Mouse (Mus musculus): ENCODE data around the gene Nat14.

Nat14 gene

GRCm38 (mm10) chr7:4942673-4943072 is 20.8 kb downstream of the Nat14 start:
- ATAC-seq (ENCODE audit: insufficient number of reproducible peaks, low FRiP score, low TSS enrichment): no peak

GRCm38 (mm10) chr7:4943223-4943815 is 21.5 kb downstream of the Nat14 start:
- peak; percentile 87 for ATAC-seq (ENCODE audit: insufficient number of reproducible peaks, low FRiP score, low TSS enrichment)

DNA sequence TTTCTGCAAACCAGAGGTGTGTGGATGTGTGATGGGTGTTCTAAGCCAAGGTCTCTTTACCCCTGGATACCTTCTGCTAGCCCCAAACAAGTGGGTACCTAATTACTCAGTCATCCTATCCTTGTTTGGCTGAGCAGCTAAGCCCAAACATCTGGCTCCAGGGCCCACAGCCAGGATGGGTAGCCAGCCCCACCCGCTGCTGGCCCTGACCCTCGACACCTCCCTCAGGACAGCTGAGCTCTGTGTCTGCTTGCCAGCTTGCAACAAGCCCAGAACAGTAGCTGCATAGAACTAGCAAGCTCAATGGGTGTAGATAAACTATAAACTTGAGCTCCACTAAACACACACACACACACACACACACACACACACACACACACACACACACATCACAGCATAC is 26.0 kb downstream of the Nat14 start:
- no peak for ATAC-seq (ENCODE audit: insufficient number of reproducible peaks, low FRiP score, low TSS enrichment)

GRCm38 (mm10) chr7:4948386-4948785 is 26.6 kb downstream of the Nat14 start:
- ATAC-seq (ENCODE audit: insufficient number of reproducible peaks, low FRiP score, low TSS enrichment): no peak

GRCm38 (mm10) chr7:4950561-4951342 is 28.9 kb downstream of the Nat14 start:
- no peak for ATAC-seq (ENCODE audit: insufficient number of reproducible peaks, low FRiP score, low TSS enrichment)

DNA sequence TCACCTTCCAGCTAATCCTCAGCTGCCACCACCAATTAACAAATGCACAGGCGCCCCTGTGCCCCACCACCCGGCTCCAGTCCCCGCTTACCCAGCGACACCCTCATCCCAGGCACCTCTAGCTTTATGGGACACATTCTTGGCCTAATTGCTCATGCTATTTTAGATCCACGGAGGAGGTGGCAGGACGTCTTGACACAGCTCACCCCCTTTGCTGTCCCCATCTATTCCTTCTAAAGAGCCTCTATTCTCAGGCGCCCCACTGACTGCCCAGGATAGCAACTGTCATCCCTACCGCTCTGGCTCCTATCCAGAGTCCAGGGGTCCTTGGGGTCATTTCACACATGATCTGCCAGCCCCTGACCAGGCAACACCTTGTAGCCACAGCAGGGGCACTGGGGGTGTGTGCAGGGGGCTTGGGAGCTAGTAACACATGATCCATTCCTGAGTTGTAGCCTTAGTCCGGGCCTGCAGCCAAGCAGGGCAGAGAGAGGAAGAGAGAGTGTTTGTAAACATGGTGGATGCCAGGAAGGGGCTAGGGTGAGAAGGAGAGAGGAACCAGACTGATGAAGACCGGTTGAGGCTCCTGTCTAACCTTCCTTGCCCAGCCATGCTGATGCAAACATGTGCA is 32.1 kb downstream of the Nat14 start:
- ATAC-seq (ENCODE audit: insufficient number of reproducible peaks, low FRiP score, low TSS enrichment): no peak

- ATAC-seq (ENCODE audit: insufficient number of reproducible peaks, low FRiP score, low TSS enrichment): no peak
These were observed 35.5 kb downstream of the Nat14 start for GRCm38 (mm10) chr7:4957361-4957760.

- ATAC-seq (ENCODE audit: insufficient number of reproducible peaks, low FRiP score, low TSS enrichment): no peak
These were observed 41.7 kb downstream of the Nat14 start for GRCm38 (mm10) chr7:4963527-4963926.

- no peak for ATAC-seq (ENCODE audit: insufficient number of reproducible peaks, low FRiP score, low TSS enrichment)
These were observed 42.4 kb downstream of the Nat14 start, which contains the start of gene Sbk2 for GRCm38 (mm10) chr7:4964272-4964671. Sbk2 (minus strand) TSS chr7:4964406.

DNA sequence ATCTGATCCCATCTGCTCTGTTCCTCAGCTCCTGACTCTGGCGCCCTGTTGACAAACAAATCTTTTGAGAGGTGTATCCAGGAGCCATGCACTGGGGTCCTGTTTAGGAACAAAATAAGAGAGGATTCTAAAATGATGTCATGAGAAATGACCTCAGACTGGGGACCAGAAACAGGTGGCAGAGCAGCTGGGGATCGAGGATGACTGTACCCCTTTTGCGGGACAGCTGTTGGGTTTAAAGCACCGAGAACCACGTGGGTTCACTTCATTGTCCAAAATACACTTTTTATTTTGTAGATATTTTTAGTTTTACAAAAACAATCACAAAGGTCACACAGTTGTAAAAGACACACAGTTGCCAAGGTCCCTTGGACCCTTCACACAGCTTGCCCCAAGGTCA is 43.2 kb downstream of the Nat14 start:
- no peak for ATAC-seq (ENCODE audit: insufficient number of reproducible peaks, low FRiP score, low TSS enrichment)

DNA sequence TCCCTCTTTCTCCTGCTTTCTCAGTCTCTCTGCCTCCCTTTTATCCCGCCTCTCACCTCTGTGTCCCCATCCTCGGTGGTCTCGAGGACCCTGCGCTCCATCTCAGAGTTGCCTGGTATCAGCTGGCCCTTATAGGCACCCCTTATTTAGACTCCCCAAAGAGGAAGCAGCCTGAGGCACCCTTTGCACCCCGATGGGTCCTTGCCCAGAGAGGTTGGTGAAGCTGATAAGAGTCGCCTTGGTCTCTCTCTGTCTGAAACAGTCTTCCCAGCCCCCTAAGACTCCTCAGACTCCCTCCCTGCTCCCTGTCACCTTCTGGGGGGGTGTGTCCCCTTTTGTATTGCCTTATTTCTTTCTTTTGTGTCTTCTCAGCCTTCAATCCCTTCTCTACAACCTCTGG is 49.2 kb downstream of the Nat14 start, which contains the start of gene Sbk3:
Gene Sbk3, minus strand, starts transcription at position 101 of the 400 bp plus-strand sequence.
- no peak for ATAC-seq (ENCODE audit: insufficient number of reproducible peaks, low FRiP score, low TSS enrichment)

DNA sequence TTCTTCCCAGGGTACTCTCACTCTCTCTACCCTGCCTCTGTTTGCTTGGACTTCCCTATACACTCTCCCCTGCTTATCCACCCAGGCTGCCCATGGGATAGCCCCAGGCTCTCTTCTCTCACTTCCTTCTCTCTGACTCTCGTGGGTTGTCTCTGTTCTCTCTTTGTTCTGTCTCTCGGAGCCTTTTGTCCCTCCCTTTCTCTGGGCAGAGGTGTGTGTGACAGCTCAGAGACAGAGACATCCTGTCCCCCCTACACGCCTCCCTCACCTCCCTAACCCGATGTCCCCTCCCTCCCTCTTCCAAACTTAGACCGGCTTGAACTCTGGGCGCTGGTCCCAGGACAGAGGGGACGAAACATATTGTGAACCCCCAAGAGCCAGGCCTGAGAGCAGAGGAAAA is 49.9 kb downstream of the Nat14 start:
- no peak for ATAC-seq (ENCODE audit: insufficient number of reproducible peaks, low FRiP score, low TSS enrichment)

DNA sequence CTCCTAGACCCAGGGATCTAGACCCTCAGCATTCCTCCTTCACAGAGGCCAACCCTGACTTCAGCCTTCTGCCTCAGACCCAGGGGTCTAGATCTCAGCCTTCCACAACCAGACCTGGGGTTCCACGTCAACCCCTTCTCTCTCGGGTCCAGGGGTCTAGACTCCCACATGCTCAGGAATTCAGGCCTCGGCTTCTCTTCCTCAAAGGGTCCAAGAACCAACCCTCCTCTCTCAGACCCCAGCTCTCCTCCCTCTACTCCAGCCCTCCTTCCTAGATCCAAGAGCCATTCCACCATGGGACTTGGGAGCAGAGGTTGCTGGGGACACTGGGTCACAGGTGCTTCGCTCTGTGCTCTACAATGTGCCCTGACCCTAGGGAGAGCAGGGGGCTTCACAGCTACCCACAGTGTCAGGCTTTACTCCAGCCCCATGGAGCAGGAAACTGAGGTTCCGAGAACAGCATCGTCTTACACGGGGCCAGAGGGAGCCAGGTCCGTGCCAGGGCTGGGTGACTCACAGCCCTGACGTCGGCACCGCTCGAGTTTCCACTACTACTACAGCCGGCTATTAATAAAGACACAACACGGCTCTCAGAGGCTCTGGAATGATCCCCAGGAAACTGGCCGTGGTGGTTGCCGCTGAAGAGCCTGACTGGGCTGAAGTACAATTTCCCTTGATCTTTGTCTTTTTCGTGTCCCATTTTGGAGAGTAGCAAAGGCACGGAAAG is 50.7 kb downstream of the Nat14 start:
- no peak for ATAC-seq (ENCODE audit: insufficient number of reproducible peaks, low FRiP score, low TSS enrichment)
